Mouse (Mus musculus) intestine, postnatal 0 days (tissue): Measurements from ENCODE around the gene Ilf2. TPM values are rescaled to one million over a fixed set of nuclear protein-coding genes. Genes with fewer than 3 reads are reported as not detected.
A peak's percentile ranks its signal among the peaks of the same experiment; 100 is the strongest.

Experiments
- ATAC-seq: fragments of 200-750 bp; cut with Nextera tagmentation; 2 replicates; pipeline ENCODE4 v1.8.0; 2017; ENCODE audit warnings: mild to moderate bottlenecking, moderate TSS enrichment, moderate library complexity
- H3K27ac ChIP-seq: fragments of 300-500 bp; sonication (generic); 2 replicates; pipeline ENCODE4 v1.5.1; 2014; ENCODE audit warnings: mild to moderate bottlenecking, low read depth, low read length, moderate library complexity
- H3K27me3 ChIP-seq: fragments of 300-500 bp; sonication (generic); replicated peaks from 2 replicates; pipeline ENCODE4 v1.6.1; 2014; ENCODE audit warnings: low read length, mixed read lengths; ENCODE audit not compliant: control insufficient read depth, insufficient read depth
- H3K36me3 ChIP-seq: fragments of 300-500 bp; sonication (generic); 2 replicates; pipeline ENCODE4 v1.6.1; 2014; ENCODE audit warnings: mild to moderate bottlenecking, moderate library complexity; ENCODE audit not compliant: control insufficient read depth, insufficient read depth
- H3K4me1 ChIP-seq: fragments of 300-500 bp; sonication (generic); replicated peaks from 2 replicates; pipeline ENCODE4 v1.6.1; 2014; ENCODE audit warnings: antibody characterized with exemption, low read length, mixed read lengths; ENCODE audit not compliant: control insufficient read depth, insufficient read depth
- H3K4me2 ChIP-seq: fragments of 300-500 bp; sonication (generic); replicated peaks from 2 replicates; pipeline ENCODE4 v1.6.1; 2014; ENCODE audit warnings: low read depth, mild to moderate bottlenecking, moderate library complexity
- H3K4me3 ChIP-seq: fragments of 300-500 bp; sonication (generic); 2 replicates; pipeline ENCODE4 v1.5.1; 2014; ENCODE audit warnings: low read depth, low read length
- H3K9ac ChIP-seq: fragments of 300-500 bp; sonication (generic); 2 replicates; pipeline ENCODE4 v1.6.1; 2014; ENCODE audit warnings: mild to moderate bottlenecking, low read depth, low read length
- H3K9me3 ChIP-seq: fragments of 300-500 bp; sonication (generic); 2 replicates; pipeline ENCODE4 v1.6.1; 2016; ENCODE audit warnings: mixed run types; ENCODE audit not compliant: control insufficient read depth
- CTCF ChIP-seq: sonication (generic); IDR thresholded peaks from 2 replicates; pipeline ENCODE4 v1.5.1; 2016; ENCODE audit warnings: low read depth, mild to moderate bottlenecking, control low read depth, antibody characterized with exemption, moderate library complexity
- WGBS: fragments of 180-500 bp; shearing (Covaris S2); extraction: QIAGEN DNeasy Blood & Tissue Kit; methylation state at CpG from one replicate; pipeline ENCODE4 v1.1.7; 2014; 5-methylcytosine and 5-hydroxymethylcytosine counted together
- polyA plus RNA-seq: library from polyadenylated mRNA; unstranded; fragments of >200 nt; fragmentation: Nextera tagmentation; extraction: Ambion mirVana; gene quantifications from 2 replicates; pipeline ENCODE4 v1.2.1, GENCODE M21; 2015

Gene Ilf2
- polyA plus RNA-seq, 1 experiment from 2014 or later = 38.3 TPM

- no peak overlapping the region for H3K4me3 ChIP-seq
- peaks cover 5% of the 10 kb centered on the region; the same call in 1 of the 2 replicates for H3K4me1 ChIP-seq
- no peak overlapping the region for H3K27ac ChIP-seq
- no peaks in the 10 kb centered on the region for H3K36me3 ChIP-seq
- H3K27me3 ChIP-seq = no peaks in the 10 kb centered on the region
- no peak for ATAC-seq
- 92% methylated on average over 5 of the region's 5 CpGs for WGBS
- peak overlapping the region; percentile 83 for H3K4me2 ChIP-seq
- H3K9me3 ChIP-seq = no peaks in the 10 kb centered on the region
- H3K9ac ChIP-seq = no peak overlapping the region
- TF ChIP-seq CTCF = no peak
Measured at GRCm38 (mm10) chr3:90512276-90512675, 36.4 kb downstream of the Ilf2 start.

DNA sequence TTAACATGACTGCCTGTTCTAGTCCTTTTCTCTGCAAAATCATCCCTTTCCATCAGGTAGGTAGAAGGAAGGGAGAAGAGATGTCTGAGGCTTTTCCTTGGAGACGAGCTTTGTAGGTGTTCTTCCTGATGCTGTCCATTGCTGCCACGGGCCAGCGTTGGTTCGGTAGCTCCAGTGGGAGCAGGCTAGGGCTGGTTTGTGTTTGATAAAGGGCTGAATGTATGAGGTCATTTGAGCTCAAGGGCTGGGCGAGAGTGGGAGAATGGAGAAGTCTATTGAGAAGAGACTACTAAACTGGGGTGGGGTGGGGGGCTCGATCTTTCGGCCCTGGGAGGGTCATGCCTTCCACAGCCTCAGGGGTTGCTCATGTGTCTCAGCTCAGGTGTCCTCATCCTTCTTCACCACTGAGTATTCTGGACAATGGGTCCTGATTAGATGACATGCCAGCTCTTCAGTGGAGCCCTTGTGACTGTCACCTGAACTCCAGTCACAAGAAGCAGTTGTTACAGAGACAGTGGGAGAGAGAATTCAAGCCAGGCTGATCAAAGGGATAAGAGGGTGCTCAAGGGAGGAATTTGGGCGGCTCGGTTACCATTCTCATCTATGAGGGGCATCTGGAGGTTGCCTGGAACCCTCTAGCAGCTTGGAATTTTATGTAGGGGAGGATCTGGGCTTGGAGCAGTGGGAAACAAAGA is 37.2 kb downstream of the Ilf2 start:
- Histone ChIP-seq H3K4me1 (peaks cover 2% of the 10 kb centered on the region; the same call in 1 of the 2 replicates), H3K9ac (peak overlapping the region; percentile 53; the same call in 1 of the 2 replicates), H3K9me3 (no peaks in the 10 kb centered on the region), H3K4me3 (peak overlapping the region; percentile 45; the same call in 1 of the 2 replicates), H3K36me3 (no peaks in the 10 kb centered on the region), H3K4me2 (peak overlapping the region; percentile 83), H3K27ac (peak overlapping the region; percentile 71; the same call in 1 of the 2 replicates), H3K27me3 (no peaks in the 10 kb centered on the region)
- no peak for TF ChIP-seq CTCF
- 79% methylated on average over 9 of the region's 9 CpGs for WGBS
- ATAC-seq = no peak

GRCm38 (mm10) chr3:90513796-90514590 is 38.1 kb downstream of the Ilf2 start, which contains the start of the genes S100a1 and S100a13:
S100a1 (minus strand) TSS chr3:90514392.
S100a13 (plus strand) TSS chr3:90514435.
- no peaks in the 10 kb centered on the region for H3K9me3 ChIP-seq
- H3K4me3 ChIP-seq = peak within 1 kb of the TSS; percentile 45
- H3K36me3 ChIP-seq = no peaks in the 10 kb centered on the region
- peak within 1 kb of the TSS; percentile 83 for H3K4me2 ChIP-seq
- no peaks in the 10 kb centered on the region for H3K27me3 ChIP-seq
- no peaks in the 10 kb centered on the region for H3K4me1 ChIP-seq
- 2% methylated on average over 25 of the region's 25 CpGs for WGBS
- peak within 1 kb of the TSS; percentile 53 for H3K9ac ChIP-seq
- peak within 1 kb of the TSS; percentile 71 for H3K27ac ChIP-seq
- peak; percentile 56 for ATAC-seq
- peak; percentile 72 for TF ChIP-seq CTCF

GRCm38 (mm10) chr3:90514691-90515090 is 38.8 kb downstream of the Ilf2 start:
- under 1% methylated on average over 10 of the region's 10 CpGs for WGBS
- peak overlapping the region; percentile 71; the same call in 1 of the 2 replicates for H3K27ac ChIP-seq
- H3K36me3 ChIP-seq = no peaks in the 10 kb centered on the region
- peak overlapping the region; percentile 83 for H3K4me2 ChIP-seq
- H3K9me3 ChIP-seq = no peaks in the 10 kb centered on the region
- H3K4me1 ChIP-seq = no peaks in the 10 kb centered on the region
- peak overlapping the region; percentile 45 for H3K4me3 ChIP-seq
- no peak; the same call in 1 of the 2 replicates for TF ChIP-seq CTCF
- ATAC-seq = peak; percentile 77
- H3K27me3 ChIP-seq = no peaks in the 10 kb centered on the region
- peak overlapping the region; percentile 53 for H3K9ac ChIP-seq

- TF ChIP-seq CTCF = no peak
- Histone ChIP-seq H3K27me3 (no peaks in the 10 kb centered on the region), H3K4me3 (peak overlapping the region; percentile 45), H3K36me3 (no peaks in the 10 kb centered on the region), H3K4me2 (peak overlapping the region; percentile 83), H3K9me3 (no peaks in the 10 kb centered on the region), H3K9ac (peak overlapping the region; percentile 48; the same call in 1 of the 2 replicates), H3K27ac (0 out of 2 replicates have a peak overlapping the region, but pooled peaks have one; percentile 71), H3K4me1 (no peaks in the 10 kb centered on the region)
- WGBS = 17% methylated on average over 1 of the region's 1 CpGs
- no peak for ATAC-seq
Measured at GRCm38 (mm10) chr3:90515242-90515641, 39.3 kb downstream of the Ilf2 start.

DNA sequence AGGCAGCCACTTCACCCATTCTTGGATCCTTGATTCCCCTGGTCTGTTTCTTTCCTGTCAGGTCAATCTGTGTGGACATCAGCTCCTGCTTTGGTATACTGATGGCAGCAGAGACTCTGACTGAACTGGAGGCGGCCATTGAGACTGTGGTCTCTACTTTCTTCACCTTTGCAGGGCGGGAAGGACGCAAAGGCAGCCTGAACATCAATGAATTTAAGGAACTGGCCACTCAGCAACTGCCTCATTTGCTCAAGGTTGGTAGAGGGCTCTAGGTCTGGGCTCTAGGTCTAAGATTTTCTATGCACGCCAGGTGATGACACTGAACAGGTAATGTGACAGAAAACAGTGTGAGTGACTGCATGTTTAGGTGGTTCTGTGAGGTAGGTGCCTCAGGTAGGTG is 39.9 kb downstream of the Ilf2 start:
- Histone ChIP-seq H3K9ac (no peak overlapping the region), H3K36me3 (no peaks in the 10 kb centered on the region), H3K9me3 (no peaks in the 10 kb centered on the region), H3K4me3 (no peak overlapping the region), H3K27ac (no peak overlapping the region), H3K4me2 (peak overlapping the region; percentile 83; the same call in 1 of the 2 replicates), H3K4me1 (no peaks in the 10 kb centered on the region), H3K27me3 (no peaks in the 10 kb centered on the region)
- no peak for ATAC-seq
- 93% methylated on average over 4 of the region's 4 CpGs for WGBS
- no peak for TF ChIP-seq CTCF
